In the genomic region with DNA sequence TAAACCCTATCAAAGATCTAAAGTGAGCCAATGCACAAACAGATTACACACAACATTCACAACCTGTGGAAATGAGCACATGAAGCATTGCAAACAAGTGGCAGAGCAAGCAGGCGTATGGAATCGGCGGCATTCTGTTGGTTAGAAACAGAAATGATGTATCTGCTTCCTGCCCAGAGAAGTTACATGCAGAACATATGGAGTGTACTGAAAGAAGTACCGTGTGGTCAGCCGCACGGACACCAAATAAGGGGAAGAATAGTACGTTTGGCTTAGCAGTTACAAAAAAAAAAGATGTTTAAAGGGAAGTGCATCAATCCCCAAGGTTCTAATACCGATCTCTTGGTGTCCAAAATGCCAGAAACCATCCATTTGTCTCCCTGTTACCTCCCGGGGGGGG, we compare ENCODE assay signal across 35 mouse cellular contexts. TPM values are rescaled to one million over a fixed set of nuclear protein-coding genes. Genes with fewer than 3 reads are reported as not detected.
DNase-seq lines count a peak whose midpoint lies in the region; ATAC-seq lines count a peak whose summit lies in the region.
"Had no signal": no experiment of that assay in that cellular context is flagged by ENCODE, and none has a peak within 500 bp of the region (broad histone marks: within the 10 kb centered on the region; RNA-seq: fewer than 3 reads in every experiment).

No protein-coding gene starts in this region.

- no peaks in the 10 kb centered on the region for H3K36me3 ChIP-seq in liver, embryonic 16.5 days (ENCODE audit: control insufficient read depth, insufficient read depth)
- H3K36me3 ChIP-seq: embryonic facial prominence, embryonic 10.5 days; embryonic facial prominence, embryonic 15.5 days; forebrain, embryonic 12.5 days; G1E; heart, embryonic 12.5 days; hindbrain, embryonic 13.5 days; limb, embryonic 13.5 days; midbrain, embryonic 13.5 days; stomach, embryonic 15.5 days had no signal

- H3K4me2 ChIP-seq in liver, embryonic 16.5 days (ENCODE audit: low read depth, low read length): peak overlapping the region; percentile 32; the same call in 1 of the 2 replicates
- H3K4me2 ChIP-seq: embryonic facial prominence, embryonic 15.5 days; forebrain, embryonic 12.5 days; heart, embryonic 12.5 days; hindbrain, embryonic 13.5 days; limb, embryonic 13.5 days; midbrain, embryonic 13.5 days; stomach, embryonic 15.5 days had no signal

- no peak overlapping the region; the same call in 1 of the 2 replicates for H3K27ac ChIP-seq in liver, embryonic 16.5 days (ENCODE audit: low read length)
- H3K27ac ChIP-seq: embryonic facial prominence, embryonic 10.5 days; embryonic facial prominence, embryonic 15.5 days; forebrain, embryonic 12.5 days; hindbrain, embryonic 13.5 days; kidney, postnatal 0 days; limb, embryonic 13.5 days; midbrain, embryonic 13.5 days; stomach, embryonic 15.5 days had no signal

- WGBS in liver, embryonic 16.5 days (ENCODE audit: insufficient replicate concordance): 42% methylated on average over 9 of the region's 9 CpGs

- no peaks in the 10 kb centered on the region for H3K27me3 ChIP-seq in liver, embryonic 16.5 days (ENCODE audit: control insufficient read depth, insufficient read depth, low read depth, low read length)
- H3K27me3 ChIP-seq: embryonic facial prominence, embryonic 15.5 days; forebrain, embryonic 12.5 days; heart, embryonic 12.5 days; hindbrain, embryonic 13.5 days; limb, embryonic 13.5 days; midbrain, embryonic 13.5 days; stomach, embryonic 15.5 days had no signal

- peak; percentile 85 for DNase-seq in heart, adult 11 months
- DNase-seq in heart, postnatal 14 days: no peak
- no peak for DNase-seq in liver
- no peak for DNase-seq in adrenal gland, postnatal 36 days
- no peak for DNase-seq in spleen, adult 12 weeks (ENCODE audit: low spot score)
- DNase-seq: adrenal gland, adult 8-10 months; cerebellum, adult 18-20 months; cerebellum, postnatal 10 days; forebrain, postnatal 0 days; gastrocnemius, postnatal 14 days; heart, adult 18-20 months; heart, postnatal 36 days; kidney, adult 8-10 months; kidney, postnatal 4 days; lung, adult 18-20 months; right cerebral cortex, adult 18-20 months; right cerebral cortex, postnatal 4 days; thymus, postnatal 25 days had no signal

- H3K4me3 ChIP-seq in liver, embryonic 16.5 days (ENCODE audit: low read depth, low read length): peak overlapping the region; percentile 32
- H3K4me3 ChIP-seq: embryonic facial prominence, embryonic 10.5 days; embryonic facial prominence, embryonic 15.5 days; forebrain, embryonic 12.5 days; heart, embryonic 12.5 days; hindbrain, embryonic 13.5 days; limb, embryonic 13.5 days; midbrain, embryonic 13.5 days; stomach, embryonic 15.5 days had no signal

- H3K9ac ChIP-seq in liver, embryonic 16.5 days (ENCODE audit: low read depth, low read length): no peak overlapping the region
- H3K9ac ChIP-seq: embryonic facial prominence, embryonic 15.5 days; forebrain, embryonic 12.5 days; forebrain, postnatal 0 days; heart, embryonic 12.5 days; hindbrain, embryonic 13.5 days; limb, embryonic 13.5 days; midbrain, embryonic 13.5 days; stomach, embryonic 15.5 days had no signal

- no peaks in the 10 kb centered on the region for H3K9me3 ChIP-seq in liver, embryonic 16.5 days (replicated peaks; ENCODE audit: control insufficient read depth, low read length)
- H3K9me3 ChIP-seq: embryonic facial prominence, embryonic 10.5 days; embryonic facial prominence, embryonic 15.5 days; forebrain, embryonic 12.5 days; G1E; heart, embryonic 12.5 days; hindbrain, embryonic 13.5 days; limb, embryonic 13.5 days; midbrain, embryonic 13.5 days; stomach, embryonic 15.5 days had no signal

- no peaks in the 10 kb centered on the region; the same call in 1 of the 2 replicates for H3K4me1 ChIP-seq in liver, embryonic 16.5 days (ENCODE audit: control insufficient read depth, low read depth, low read length)
- H3K4me1 ChIP-seq: embryonic facial prominence, embryonic 10.5 days; embryonic facial prominence, embryonic 15.5 days; forebrain, embryonic 12.5 days; heart, embryonic 12.5 days; hindbrain, embryonic 13.5 days; stomach, embryonic 15.5 days had no signal

- intact Hi-C loops in heart, postnatal 14 days (cut with DNase I): no loop called here

- no peak for ATAC-seq in liver, embryonic 16.5 days (ENCODE audit: low read depth)
- ATAC-seq in granulocyte monocyte progenitor cell, adult 5-6 weeks (replicated peaks; ENCODE audit: poor library complexity, severe bottlenecking): peak; percentile 69
- peak; percentile 56 for ATAC-seq in megakaryocyte progenitor cell, adult 5-6 weeks (replicated peaks; ENCODE audit: poor library complexity)
- ATAC-seq: forebrain, postnatal 0 days; intestine, embryonic 16.5 days; lung, postnatal 0 days; midbrain, embryonic 13.5 days had no signal

RNA-seq across cellular contexts. Expression of gene Atp8b4, which starts 9.9 kb away (rescaled TPM):
- total RNA-seq in heart, postnatal 14 days (2021): under 1 TPM; 0.41 to 0.76 TPM
- polyA plus RNA-seq in liver, embryonic 16.5 days (2015; fragmentation: Nextera tagmentation; extraction: Ambion mirVana): 5.5 and 5.9 TPM in 2 replicates
- total RNA-seq in granulocyte monocyte progenitor cell, adult 5-6 weeks (2014; fragmentation: Nextera tagmentation): 230 and 261 TPM in 2 replicates
- 411 and 415 TPM in 2 replicates for total RNA-seq in granulocyte monocyte progenitor cell, adult 5-6 weeks (2017)
- total RNA-seq in megakaryocyte progenitor cell, adult 5-6 weeks (2015): 276 and 297 TPM in 2 replicates
- total RNA-seq in megakaryocyte progenitor cell, adult 5-6 weeks (2017): 305 and 319 TPM in 2 replicates
- total RNA-seq in adrenal gland, postnatal 36 days (2021): under 1 TPM; 0.53 to 0.79 TPM
- total RNA-seq: forebrain, postnatal 0 days; layer of hippocampus, postnatal 25 days; left cerebral cortex, postnatal 36 days had no signal
- polyA plus RNA-seq: midbrain, embryonic 13.5 days had no signal

Comparison
In these comparisons a context has a peak if more than half of its experiments do, and no peak if none do; other contexts are left out.
1. RNA of gene Atp8b4, which starts 9.9 kb away (total RNA-seq): 230 to 415 TPM in granulocyte monocyte progenitor cell, adult 5-6 weeks and 276 to 319 TPM in megakaryocyte progenitor cell, adult 5-6 weeks; 0.53 to 0.79 TPM in adrenal gland, postnatal 36 days and 0.41 to 0.76 TPM in heart, postnatal 14 days; every median in the first group is over 100 times any median in the second.